Mouse (Mus musculus) lung, embryonic 14.5 days (tissue): Measurements from ENCODE around the gene Gm20521. TPM values are rescaled to one million over a fixed set of nuclear protein-coding genes. Genes with fewer than 3 reads are reported as not detected.
A peak's percentile ranks its signal among the peaks of the same experiment; 100 is the strongest.

Source experiments
- ATAC-seq: fragments of 200-750 bp; cut with Nextera tagmentation; 2 replicates; pipeline ENCODE4 v1.8.0; 2017; ENCODE audit warnings: mild to moderate bottlenecking, moderate TSS enrichment, moderate library complexity; ENCODE audit not compliant: insufficient read depth
- DNase-seq: peaks from one replicate; pipeline ENCODE4 v3.0.0-alpha.2; 2015
- H3K27ac ChIP-seq: fragments of 300-500 bp; sonication (generic); 2 replicates; pipeline ENCODE4 v1.5.1; 2014; ENCODE audit warnings: low read depth, mild to moderate bottlenecking, moderate library complexity
- H3K27me3 ChIP-seq: fragments of 300-500 bp; sonication (generic); 2 replicates; pipeline ENCODE4 v1.6.1; 2014; ENCODE audit warnings: low read length, control low read depth; ENCODE audit not compliant: insufficient read depth
- H3K36me3 ChIP-seq: fragments of 300-500 bp; sonication (generic); 2 replicates; pipeline ENCODE4 v1.6.1; 2014; ENCODE audit warnings: control low read depth; ENCODE audit not compliant: insufficient read depth
- H3K4me1 ChIP-seq: fragments of 300-500 bp; sonication (generic); 2 replicates; pipeline ENCODE4 v1.6.1; 2014; ENCODE audit warnings: antibody characterized with exemption, control low read depth; ENCODE audit not compliant: insufficient read depth
- H3K4me2 ChIP-seq: fragments of 300-500 bp; sonication (generic); 2 replicates; pipeline ENCODE4 v1.6.1; 2014; ENCODE audit warnings: mild to moderate bottlenecking
- H3K4me3 ChIP-seq: fragments of 300-500 bp; sonication (generic); 2 replicates; pipeline ENCODE4 v1.5.1; 2014; ENCODE audit warnings: low read depth, low read length
- H3K9ac ChIP-seq: fragments of 300-500 bp; sonication (generic); 2 replicates; pipeline ENCODE4 v1.6.1; 2014
- H3K9me3 ChIP-seq: fragments of 300-500 bp; sonication (generic); 2 replicates; pipeline ENCODE4 v1.6.1; 2016; ENCODE audit warnings: low read depth, low read length, control low read depth
- CTCF ChIP-seq: IDR thresholded peaks from 2 replicates; pipeline ENCODE4 v1.5.1; 2016; ENCODE audit warnings: antibody characterized with exemption, low read depth
- WGBS: fragments of 180-500 bp; shearing (Covaris S2); extraction: QIAGEN DNeasy Blood & Tissue Kit; methylation state at CpG from one replicate; pipeline ENCODE4 v1.1.7; 2014; 5-methylcytosine and 5-hydroxymethylcytosine counted together
- polyA plus RNA-seq: library from polyadenylated mRNA; unstranded; fragments of >200 nt; fragmentation: Nextera tagmentation; extraction: Ambion mirVana; gene quantifications from 2 replicates; pipeline ENCODE4 v1.2.1, GENCODE M21; 2014

Gene Gm20521
- polyA plus RNA-seq, 1 experiment from 2014 or later: not detected

- no peaks in the 10 kb centered on the region for H3K36me3 ChIP-seq
- peaks cover 6% of the 10 kb centered on the region; the same call in 1 of the 2 replicates for H3K4me1 ChIP-seq
- no peak for ATAC-seq
- no peak overlapping the region for H3K27ac ChIP-seq
- no peak for DNase-seq
- no peak overlapping the region for H3K4me3 ChIP-seq
- no peak for TF ChIP-seq CTCF
- 78% methylated on average over 3 of the region's 3 CpGs for WGBS
- peaks cover 22% of the 10 kb centered on the region for H3K27me3 ChIP-seq
- no peak overlapping the region for H3K4me2 ChIP-seq
- H3K9me3 ChIP-seq: no peaks in the 10 kb centered on the region
- no peak overlapping the region for H3K9ac ChIP-seq
Measured at GRCm38 (mm10) chr14:54874165-54874564, 9.1 kb upstream of the Gm20521 start.

GRCm38 (mm10) chr14:54875844-54876538 is 7.2 kb upstream of the Gm20521 start:
- under 1% methylated on average over 36 of the region's 36 CpGs for WGBS
- no peaks in the 10 kb centered on the region for H3K36me3 ChIP-seq
- H3K4me1 ChIP-seq: peaks cover 6% of the 10 kb centered on the region; the same call in 1 of the 2 replicates
- H3K9ac ChIP-seq: peak overlapping the region; percentile 72
- DNase-seq (peak; percentile 52), ATAC-seq (peak; percentile 43; the same call in 1 of the 2 replicates)
- H3K27ac ChIP-seq: peak overlapping the region; percentile 55; the same call in 1 of the 2 replicates
- peak overlapping the region; percentile 71 for H3K4me3 ChIP-seq
- peak overlapping the region; percentile 99 for H3K4me2 ChIP-seq
- H3K27me3 ChIP-seq: peaks cover 22% of the 10 kb centered on the region
- TF ChIP-seq CTCF: no peak
- H3K9me3 ChIP-seq: no peaks in the 10 kb centered on the region

DNA sequence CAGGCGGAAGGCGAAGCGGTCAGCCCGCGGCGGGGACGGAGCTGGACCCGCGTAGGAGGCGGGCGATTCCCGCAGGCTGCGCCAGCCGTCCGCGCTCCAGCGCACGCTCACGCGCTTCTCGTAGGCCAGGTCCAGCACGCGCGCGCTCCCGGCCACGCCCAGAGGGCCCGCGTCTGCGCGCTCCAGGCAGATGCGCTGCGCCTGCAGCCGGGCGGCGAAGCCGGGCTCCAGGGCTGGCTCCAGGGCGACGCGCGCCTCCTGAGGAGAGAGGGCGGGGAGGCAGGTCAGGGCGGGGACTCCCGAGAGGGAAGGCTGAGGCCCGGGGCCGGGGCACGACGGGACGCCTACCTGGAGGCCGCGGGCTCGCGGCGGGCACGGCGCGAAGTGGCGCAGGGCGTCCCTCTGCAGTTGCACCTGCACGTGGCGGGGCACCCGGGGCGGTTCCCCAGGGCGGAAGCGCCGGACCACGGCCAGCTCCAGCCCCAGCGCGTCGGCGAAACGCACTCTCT is 6.6 kb upstream of the Gm20521 start:
- DNase-seq: peak; percentile 93
- H3K27me3 ChIP-seq: peaks cover 22% of the 10 kb centered on the region
- 1% methylated on average over 63 of the region's 72 CpGs for WGBS
- H3K36me3 ChIP-seq: no peaks in the 10 kb centered on the region
- peak overlapping the region; percentile 55 for H3K27ac ChIP-seq
- H3K4me1 ChIP-seq: peaks cover 6% of the 10 kb centered on the region; the same call in 1 of the 2 replicates
- H3K9me3 ChIP-seq: no peaks in the 10 kb centered on the region
- H3K4me2 ChIP-seq: peak overlapping the region; percentile 99
- TF ChIP-seq CTCF: no peak
- peak overlapping the region; percentile 72 for H3K9ac ChIP-seq
- peak overlapping the region; percentile 71 for H3K4me3 ChIP-seq
- peak; percentile 90 for ATAC-seq

DNA sequence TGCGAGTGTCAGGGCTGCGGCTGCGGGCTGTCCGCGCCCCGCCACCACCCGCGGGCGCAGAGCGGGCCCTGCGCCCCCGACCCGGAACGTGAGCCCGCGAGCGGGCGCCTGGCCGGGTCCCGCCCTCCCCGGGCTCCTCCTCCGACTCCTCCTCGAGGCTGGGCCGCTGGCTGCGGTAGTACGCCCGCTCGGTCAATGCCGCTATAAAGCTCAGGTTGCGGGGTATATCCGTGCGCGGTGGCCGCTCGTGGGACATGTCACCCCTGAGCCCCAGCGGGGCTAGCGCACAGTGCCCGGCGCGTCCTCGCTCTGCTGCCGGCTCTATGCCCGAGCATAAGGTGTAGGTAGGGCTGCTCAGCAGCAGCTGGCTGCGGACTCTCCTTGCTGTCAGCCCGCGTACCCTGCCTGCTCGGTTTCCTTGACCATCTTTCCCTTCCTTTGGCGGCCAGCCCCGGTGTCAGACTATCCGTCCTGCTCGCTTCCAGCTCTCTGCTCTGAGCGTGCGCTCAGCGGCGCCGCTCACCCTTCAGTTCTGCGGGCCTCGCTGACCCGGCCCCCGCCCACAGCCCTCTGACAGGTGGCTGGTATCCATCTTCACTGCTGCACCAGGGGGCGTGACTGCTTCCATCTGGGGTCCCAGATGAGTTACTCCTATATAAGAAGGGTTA is 6.1 kb upstream of the Gm20521 start, which contains the start of gene Ppp1r3e:
Ppp1r3e (minus strand) TSS at position 503 of the 668 bp plus-strand sequence.
- TF ChIP-seq CTCF: no peak
- H3K9me3 ChIP-seq: no peaks in the 10 kb centered on the region
- H3K4me2 ChIP-seq: peak within 1 kb of the TSS; percentile 99
- under 1% methylated on average over 52 of the region's 61 CpGs for WGBS
- ATAC-seq (peak; percentile 80), DNase-seq (peak; percentile 70)
- peak within 1 kb of the TSS; percentile 55 for H3K27ac ChIP-seq
- H3K4me1 ChIP-seq: peaks cover 6% of the 10 kb centered on the region; the same call in 1 of the 2 replicates
- no peaks in the 10 kb centered on the region for H3K36me3 ChIP-seq
- H3K9ac ChIP-seq: peak within 1 kb of the TSS; percentile 72
- peaks cover 22% of the 10 kb centered on the region for H3K27me3 ChIP-seq
- H3K4me3 ChIP-seq: peak within 1 kb of the TSS; percentile 71

GRCm38 (mm10) chr14:54884022-54884712 is 926 bp downstream of the Gm20521 start:
- H3K4me1 ChIP-seq: peaks cover 13% of the 10 kb centered on the region; the same call in 1 of the 2 replicates
- ATAC-seq (peak; percentile 28), DNase-seq (peak; percentile 64)
- H3K9me3 ChIP-seq: no peaks in the 10 kb centered on the region
- H3K36me3 ChIP-seq: peaks cover 9% of the 10 kb centered on the region; the same call in 1 of the 2 replicates
- TF ChIP-seq CTCF: no peak
- peak overlapping the region; percentile 82 for H3K4me2 ChIP-seq
- no peaks in the 10 kb centered on the region for H3K27me3 ChIP-seq
- H3K4me3 ChIP-seq: peak overlapping the region; percentile 67
- peak overlapping the region; percentile 81 for H3K9ac ChIP-seq
- peak overlapping the region; percentile 97 for H3K27ac ChIP-seq
- WGBS: 12% methylated on average over 21 of the region's 21 CpGs

DNA sequence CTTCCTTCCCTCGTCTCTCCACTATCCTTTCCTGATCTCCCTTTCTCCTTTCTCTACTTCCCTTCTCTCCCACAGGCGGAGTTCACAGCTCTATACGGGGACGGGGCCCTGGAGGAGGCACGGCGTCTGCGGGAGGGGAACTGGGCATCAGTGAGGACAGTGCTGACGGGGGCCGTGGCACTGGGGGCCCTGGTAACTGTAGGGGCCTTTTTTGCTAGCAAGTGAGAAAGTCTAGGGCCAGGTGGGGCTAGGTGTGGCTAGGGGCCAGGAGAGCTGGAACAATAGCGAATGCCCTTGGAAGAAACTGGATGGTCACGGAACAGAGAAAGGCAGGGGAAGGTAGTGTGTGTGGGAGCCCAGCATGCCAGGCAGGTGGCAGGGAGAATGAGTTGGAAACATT is 2.1 kb downstream of the Gm20521 start:
- ATAC-seq (no peak), DNase-seq (no peak)
- Histone ChIP-seq H3K4me1 (peaks cover 13% of the 10 kb centered on the region; the same call in 1 of the 2 replicates), H3K9ac (no peak overlapping the region), H3K36me3 (peaks cover 9% of the 10 kb centered on the region; the same call in 1 of the 2 replicates), H3K4me2 (peak overlapping the region; percentile 82; the same call in 1 of the 2 replicates), H3K27me3 (no peaks in the 10 kb centered on the region), H3K4me3 (no peak overlapping the region), H3K9me3 (no peaks in the 10 kb centered on the region), H3K27ac (no peak overlapping the region)
- WGBS: 85% methylated on average over 11 of the region's 11 CpGs
- no peak for TF ChIP-seq CTCF
